Mouse (Mus musculus): Measurements from ENCODE around the gene Tmem125. TPM values are rescaled to one million over a fixed set of nuclear protein-coding genes. Genes with fewer than 3 reads are reported as not detected.
"Not testable (repeated sequence)": the region's sequence is repeated elsewhere in the genome, so short reads cannot be mapped to it uniquely, and the experiment has no call there.

The Tmem125 gene
- total RNA-seq, 2 experiments from 2014 or later = 10.4 to 12.3 TPM

GRCm38 (mm10) chr4:118539904-118540303 is 3.9 kb downstream of the Tmem125 start:
- DNase-seq (ENCODE audit: extremely low spot score in 1 of 2, low spot score in 1 of 2) = no peak

GRCm38 (mm10) chr4:118537801-118538200 is 6.0 kb downstream of the Tmem125 start:
- DNase-seq (ENCODE audit: extremely low spot score in 1 of 2, low spot score in 1 of 2) = no peak

GRCm38 (mm10) chr4:118535610-118536009 is 8.2 kb downstream of the Tmem125 start:
- no peak for DNase-seq (ENCODE audit: extremely low spot score in 1 of 2, low spot score in 1 of 2)

GRCm38 (mm10) chr4:118533605-118534004 is 10.2 kb downstream of the Tmem125 start:
- no peak for DNase-seq (ENCODE audit: extremely low spot score in 1 of 2, low spot score in 1 of 2)

GRCm38 (mm10) chr4:118533156-118533555 is 10.7 kb downstream of the Tmem125 start:
- DNase-seq (ENCODE audit: extremely low spot score in 1 of 2, low spot score in 1 of 2) = no peak

GRCm38 (mm10) chr4:118532663-118533062 is 11.2 kb downstream of the Tmem125 start:
- no peak for DNase-seq (ENCODE audit: extremely low spot score in 1 of 2, low spot score in 1 of 2)

GRCm38 (mm10) chr4:118527720-118528119 is 16.1 kb downstream of the Tmem125 start:
- DNase-seq (ENCODE audit: extremely low spot score in 1 of 2, low spot score in 1 of 2) = no peak

- no peak for DNase-seq (ENCODE audit: extremely low spot score in 1 of 2, low spot score in 1 of 2)
Observed at GRCm38 (mm10) chr4:118527335-118527681, 16.5 kb downstream of the Tmem125 start.

- DNase-seq (ENCODE audit: extremely low spot score in 1 of 2, low spot score in 1 of 2) = no peak
Observed at GRCm38 (mm10) chr4:118526408-118527334, 17.2 kb downstream of the Tmem125 start, which contains the start of gene 2610528J11Rik. Gene 2610528J11Rik (plus strand): TSS chr4:118526999.

GRCm38 (mm10) chr4:118525779-118526178 is 18.1 kb downstream of the Tmem125 start:
- no peak for DNase-seq (ENCODE audit: extremely low spot score in 1 of 2, low spot score in 1 of 2)

GRCm38 (mm10) chr4:118523976-118524375 is 19.9 kb downstream of the Tmem125 start:
- no peak for DNase-seq (ENCODE audit: extremely low spot score in 1 of 2, low spot score in 1 of 2)

- no peak for DNase-seq (ENCODE audit: extremely low spot score in 1 of 2, low spot score in 1 of 2)
Observed at GRCm38 (mm10) chr4:118522248-118522647, 21.6 kb downstream of the Tmem125 start.

GRCm38 (mm10) chr4:118518208-118518607 is 25.6 kb downstream of the Tmem125 start:
- no peak for DNase-seq (ENCODE audit: extremely low spot score in 1 of 2, low spot score in 1 of 2)

GRCm38 (mm10) chr4:118517497-118518146 is 26.2 kb downstream of the Tmem125 start:
- no peak for DNase-seq (ENCODE audit: extremely low spot score in 1 of 2, low spot score in 1 of 2)

- DNase-seq (ENCODE audit: extremely low spot score in 1 of 2, low spot score in 1 of 2) = no peak
Observed at GRCm38 (mm10) chr4:118516699-118517496, 26.9 kb downstream of the Tmem125 start.

GRCm38 (mm10) chr4:118509050-118509449 is 34.8 kb downstream of the Tmem125 start:
- DNase-seq (ENCODE audit: extremely low spot score in 1 of 2, low spot score in 1 of 2) = no peak

- DNase-seq (ENCODE audit: extremely low spot score in 1 of 2, low spot score in 1 of 2) = not testable (repeated sequence)
Observed at GRCm38 (mm10) chr4:118507171-118507570, 36.7 kb downstream of the Tmem125 start.

GRCm38 (mm10) chr4:118505551-118505950 is 38.3 kb downstream of the Tmem125 start:
- DNase-seq (ENCODE audit: extremely low spot score in 1 of 2, low spot score in 1 of 2) = no peak

- DNase-seq (ENCODE audit: extremely low spot score in 1 of 2, low spot score in 1 of 2) = no peak
Observed at GRCm38 (mm10) chr4:118500792-118501191, 43.1 kb downstream of the Tmem125 start.

- no peak for DNase-seq (ENCODE audit: extremely low spot score in 1 of 2, low spot score in 1 of 2)
Observed at GRCm38 (mm10) chr4:118500171-118500724, 43.6 kb downstream of the Tmem125 start.
